Mouse (Mus musculus): Measurements from ENCODE around the gene Cftr.

Cftr gene

GRCm38 (mm10) chr6:18314365-18314943 is 144.0 kb downstream of the Cftr start:
- no peak for DNase-seq (ENCODE audit: low read depth)

- DNase-seq (ENCODE audit: low read depth): no peak
Observed at GRCm38 (mm10) chr6:18322950-18323349, 152.5 kb downstream of the Cftr start.

DNA sequence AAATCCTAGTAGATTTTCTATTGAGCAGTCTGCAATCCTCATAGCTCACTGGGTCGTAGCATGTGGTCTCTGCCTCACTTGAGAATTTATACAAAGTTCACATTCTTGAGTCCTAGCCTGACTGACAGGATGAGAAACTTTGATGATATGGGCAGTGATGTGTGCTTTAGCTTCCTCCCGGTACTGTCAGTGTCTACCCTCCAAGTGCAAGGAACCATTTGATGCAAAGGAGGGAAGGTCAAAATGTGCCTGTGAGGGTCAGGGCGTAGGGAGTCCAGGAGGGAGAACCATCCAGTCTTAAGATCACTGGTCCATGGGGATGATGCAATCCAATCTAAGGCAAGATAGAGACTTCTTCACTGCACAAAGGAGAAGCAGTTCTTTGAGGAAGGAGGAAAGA is 164.9 kb downstream of the Cftr start:
- no peak for DNase-seq (ENCODE audit: low read depth)

- no peak for DNase-seq (ENCODE audit: low read depth)
Observed at GRCm38 (mm10) chr6:18338307-18338706, 167.8 kb downstream of the Cftr start.

DNA sequence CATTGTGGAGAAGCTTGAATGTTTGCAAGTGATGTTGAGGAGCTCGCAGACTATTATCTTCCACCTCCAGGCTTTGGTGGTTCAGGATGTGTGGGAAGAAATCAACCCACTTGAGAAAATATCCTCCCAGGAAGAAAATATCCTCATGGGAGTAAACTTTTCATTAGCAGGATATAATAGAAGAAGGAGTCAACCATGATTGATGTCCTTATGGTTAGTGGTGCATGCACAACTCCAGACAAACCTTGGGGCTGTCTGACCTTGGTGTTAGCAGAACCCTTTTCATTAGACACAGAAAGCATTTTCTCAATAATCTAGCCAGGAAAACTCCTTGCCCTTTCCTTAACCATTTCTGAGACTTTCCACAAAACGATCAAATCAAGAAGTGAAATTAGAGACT is 173.8 kb downstream of the Cftr start:
- DNase-seq (ENCODE audit: low read depth): no peak

DNA sequence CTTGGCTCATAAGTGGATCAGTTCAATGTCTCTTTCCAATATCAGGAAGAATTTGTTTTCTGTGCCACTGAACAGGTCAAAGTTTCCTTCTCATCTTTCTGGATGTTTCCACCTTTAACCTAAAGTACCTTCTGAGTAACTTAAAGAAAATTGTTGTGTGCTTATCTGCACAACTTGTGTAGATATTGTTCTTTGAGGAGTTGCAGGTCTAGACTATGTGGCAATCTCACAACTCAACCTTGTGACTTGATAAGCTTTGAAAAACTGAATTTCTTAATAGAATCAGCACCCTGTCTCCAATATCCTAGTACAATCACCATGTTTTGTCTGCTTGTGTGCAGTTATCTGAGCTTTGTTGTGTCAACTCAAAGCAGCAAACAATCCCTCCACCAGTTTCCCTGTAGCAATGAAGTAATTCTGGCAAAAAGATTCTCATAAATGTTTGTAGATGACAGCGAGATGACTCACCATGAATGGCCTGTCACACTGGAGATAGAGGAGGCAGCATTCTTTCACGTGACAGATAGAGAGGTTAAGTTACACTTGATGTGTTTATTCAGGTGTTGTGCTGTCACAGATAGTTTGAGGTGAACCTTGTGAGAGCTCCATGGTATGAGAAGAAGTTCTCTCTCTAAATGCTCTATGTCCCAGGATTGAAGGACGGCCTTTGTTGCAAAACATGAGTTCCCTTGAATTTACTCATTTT is 178.8 kb downstream of the Cftr start:
- DNase-seq (ENCODE audit: low read depth): no peak

GRCm38 (mm10) chr6:18360154-18360553 is 189.7 kb downstream of the Cftr start:
- no peak for DNase-seq (ENCODE audit: low read depth)

GRCm38 (mm10) chr6:18360955-18361354 is 190.5 kb downstream of the Cftr start:
- no peak for DNase-seq (ENCODE audit: low read depth)

DNA sequence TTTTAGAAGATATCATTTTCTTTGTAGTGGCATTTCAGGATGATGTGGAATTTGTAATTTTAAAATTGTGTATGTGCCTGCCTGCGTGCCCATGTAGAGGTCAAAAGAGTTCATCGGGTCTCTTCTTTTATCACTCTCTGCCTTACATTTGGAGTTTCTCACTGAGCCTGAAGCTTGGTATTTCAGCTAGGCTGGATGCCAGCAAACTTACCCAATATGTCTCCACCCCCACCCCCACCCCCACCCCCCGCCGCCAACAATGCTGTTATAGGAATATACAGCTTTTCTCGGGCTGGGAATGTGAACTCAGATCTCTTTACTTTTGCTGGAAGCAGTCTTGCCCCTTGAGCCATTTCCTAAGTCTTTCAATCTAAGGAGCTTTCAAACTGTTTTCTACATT is 191.7 kb downstream of the Cftr start:
- no peak for DNase-seq (ENCODE audit: low read depth)

- DNase-seq (ENCODE audit: low read depth): no peak
Observed at GRCm38 (mm10) chr6:18369054-18369453, 198.6 kb downstream of the Cftr start.

GRCm38 (mm10) chr6:18369723-18370122 is 199.2 kb downstream of the Cftr start:
- no peak for DNase-seq (ENCODE audit: low read depth)

Data from c-Kit-positive CD71-negative TER-119-negative erythroid progenitor cells, embryonic 14.5 days (primary cell).